16 mouse cellular contexts compared by ENCODE assay signal in genomic region chr15:99965103-99965775, GRCm38 (mm10). TPM values are rescaled to one million over a fixed set of nuclear protein-coding genes. Genes with fewer than 3 reads are reported as not detected.
DNase-seq lines count a peak whose midpoint lies in the region; ATAC-seq and TF ChIP-seq lines count a peak whose summit lies in the region.
"Had no signal": no experiment of that assay in that cellular context is flagged by ENCODE, and none has a peak within 500 bp of the region (broad histone marks: within the 10 kb centered on the region; RNA-seq: fewer than 3 reads in every experiment).

No protein-coding gene starts in this region.

- ATAC-seq in intestine, postnatal 0 days: peak; percentile 96
- no peak for ATAC-seq in frontal cortex, adult (ENCODE audit: low TSS enrichment)

- H3K9ac ChIP-seq in intestine, postnatal 0 days (ENCODE audit: low read depth, low read length): no peak overlapping the region
- H3K9ac ChIP-seq: stomach, embryonic 15.5 days had no signal

- 43% methylated on average over 8 of the region's 8 CpGs for WGBS in intestine, postnatal 0 days

- no peaks in the 10 kb centered on the region for H3K36me3 ChIP-seq in C2C12 (ENCODE audit: control insufficient read depth, insufficient read depth)
- H3K36me3 ChIP-seq in intestine, postnatal 0 days (ENCODE audit: control insufficient read depth, insufficient read depth): no peaks in the 10 kb centered on the region
- H3K36me3 ChIP-seq: midbrain, embryonic 10.5 days; stomach, embryonic 15.5 days had no signal

- peaks cover 40% of the 10 kb centered on the region for H3K27me3 ChIP-seq in C2C12 (ENCODE audit: control insufficient read depth, insufficient read depth, insufficient read length)
- H3K27me3 ChIP-seq in intestine, postnatal 0 days (replicated peaks; ENCODE audit: control insufficient read depth, insufficient read depth, low read length): no peaks in the 10 kb centered on the region
- H3K27me3 ChIP-seq: stomach, embryonic 15.5 days had no signal

- peak overlapping the region; percentile 75 for H3K27ac ChIP-seq in intestine, postnatal 0 days (ENCODE audit: low read depth, low read length)
- H3K27ac ChIP-seq: midbrain, embryonic 10.5 days; stomach, embryonic 15.5 days had no signal

- H3K4me2 ChIP-seq in intestine, postnatal 0 days (replicated peaks; ENCODE audit: low read depth): peak overlapping the region; percentile 32
- H3K4me2 ChIP-seq: stomach, embryonic 15.5 days had no signal

- H3K4me1 ChIP-seq in intestine, postnatal 0 days (replicated peaks; ENCODE audit: control insufficient read depth, insufficient read depth, low read length): 0 out of 2 replicates have a peak, but pooled peaks cover 6% of the 10 kb centered on the region
- H3K4me1 ChIP-seq: midbrain, embryonic 10.5 days; stomach, embryonic 15.5 days had no signal

- no peak overlapping the region for H3ac ChIP-seq in C2C12 (ENCODE audit: control insufficient read depth, insufficient read length, low read depth)

- no peaks in the 10 kb centered on the region for H3K79me2 ChIP-seq in C2C12 (ENCODE audit: control insufficient read depth, insufficient read depth)

- H3K4me3 ChIP-seq in C2C12 (ENCODE audit: insufficient read depth, poor library complexity, severe bottlenecking): no peak overlapping the region
- H3K4me3 ChIP-seq in intestine, postnatal 0 days (ENCODE audit: low read depth, low read length): no peak overlapping the region
- H3K4me3 ChIP-seq: erythroblast, embryonic 14.5 days; midbrain, embryonic 10.5 days; stomach, embryonic 15.5 days had no signal

- TF ChIP-seq CTCF in C2C12 (IDR thresholded peaks at IDR 0.05; ENCODE audit: control insufficient read depth, insufficient read depth, insufficient read length): no peak
- TF ChIP-seq CTCF in intestine, postnatal 0 days (IDR thresholded peaks at IDR 0.05; ENCODE audit: low read depth): no peak

- DNase-seq in adrenal gland, postnatal 10 days: peak; percentile 26
- no peak for DNase-seq in adrenal gland, postnatal 25 days
- peak; percentile 68 for DNase-seq in lung, postnatal 36 days
- no peak for DNase-seq in thymus, postnatal 25 days
- no peak for DNase-seq in neural tube, embryonic 10.5 days (ENCODE audit: extremely low spot score, low spot score)
- DNase-seq: cerebellum, adult 2 months; embryo, embryonic 11 days; kidney, postnatal 4 days had no signal

- no peaks in the 10 kb centered on the region for H3K79me3 ChIP-seq in C2C12 (ENCODE audit: low read depth)

- H3K9me3 ChIP-seq in intestine, postnatal 0 days (ENCODE audit: control insufficient read depth): no peaks in the 10 kb centered on the region
- H3K9me3 ChIP-seq: midbrain, embryonic 10.5 days; stomach, embryonic 15.5 days had no signal

TF ChIP-seq in C2C12, 6 proteins besides CTCF, POLR2A, EP300 and RAD21:
- TF ChIP-seq USF1 (IDR thresholded peaks at IDR 0.05; ENCODE audit: low read depth): no peak
- TF ChIP-seq CEBPB (IDR thresholded peaks at IDR 0.05; ENCODE audit: low read depth): peak; percentile 39

RNA-seq across cellular contexts. Expression of gene Fam186a, which starts 1.6 kb away (rescaled TPM):
- under 1 TPM; 0.06 to 0.09 TPM for total RNA-seq in adrenal gland, postnatal 10 days (2021)
- 0.10 and 0.12 TPM in 2 replicates for total RNA-seq in adrenal gland, postnatal 25 days (2021)
- polyA plus RNA-seq in C2C12 (2012; fragmentation: generic; extraction: Trizol): not detected
- polyA plus RNA-seq in intestine, postnatal 0 days (2015; fragmentation: Nextera tagmentation; extraction: Ambion mirVana): not detected in 2 replicates
- total RNA-seq: left cerebral cortex, postnatal 14 days; liver, adult 2 months had no signal
- polyA plus RNA-seq: erythroblast, embryonic 14.5 days; liver, adult 2 months; midbrain, embryonic 10.5 days; stomach, embryonic 15.5 days had no signal

RNA-seq across cellular contexts. Expression of gene Larp4, which starts 4.6 kb away (rescaled TPM):
- total RNA-seq in adrenal gland, postnatal 10 days (2021): 100 to 1,000 TPM; 101 to 103 TPM
- 70.2 and 73.5 TPM in 2 replicates for total RNA-seq in adrenal gland, postnatal 25 days (2021)
- 19.6 TPM for polyA plus RNA-seq in C2C12 (2012; fragmentation: generic; extraction: Trizol)
- polyA plus RNA-seq in intestine, postnatal 0 days (2015; fragmentation: Nextera tagmentation; extraction: Ambion mirVana): 29.7 and 32.5 TPM in 2 replicates

Comparison
In these comparisons a context has a peak if more than half of its experiments do, and no peak if none do; other contexts are left out.
1. DNase-seq: peak in adrenal gland, postnatal 10 days (single experiment) and lung, postnatal 36 days (single experiment); none in adrenal gland, postnatal 25 days (single experiment), thymus, postnatal 25 days (single experiment) and neural tube, embryonic 10.5 days (single experiment).